Mouse (Mus musculus): ENCODE results near the gene Nrm.

Gene Nrm

DNA sequence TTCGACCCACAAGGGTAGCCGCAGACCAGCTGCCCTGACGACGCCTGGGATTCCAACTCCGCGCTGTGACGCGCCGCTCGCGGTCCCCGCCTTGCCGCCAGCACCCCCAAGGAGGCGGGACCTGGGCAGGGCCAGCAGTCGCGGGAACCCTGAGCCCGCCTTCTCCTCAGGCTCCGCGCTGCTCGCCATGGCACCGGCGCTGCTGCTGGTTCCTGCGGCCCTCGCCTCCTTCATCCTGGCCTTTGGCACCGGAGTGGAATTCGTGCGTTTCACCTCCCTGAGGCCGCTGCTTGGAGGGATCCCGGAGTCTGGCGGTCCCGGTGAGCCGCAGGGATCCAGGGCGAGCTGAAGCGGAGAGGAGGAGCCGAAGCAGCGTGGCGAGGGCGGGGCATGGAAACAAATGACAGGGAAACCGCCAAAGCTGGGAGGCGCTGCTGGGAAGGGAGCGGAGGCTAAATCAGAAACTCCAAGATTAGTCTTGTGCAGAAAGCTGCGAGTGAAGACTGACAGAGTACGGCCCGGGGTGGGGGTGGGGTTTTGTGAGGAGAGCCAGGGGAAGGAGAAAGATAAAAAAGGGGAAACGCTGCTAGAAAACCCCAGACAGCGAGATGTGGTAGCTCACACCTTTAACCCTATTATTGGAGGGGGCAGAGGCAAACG, at the start of gene Nrm:
Nrm (plus strand) TSS at position 121 of the 660 bp plus-strand sequence.
- in situ Hi-C loops (cut with MboI, MseI): no loop called here

GRCm38 (mm10) chr17:35812307-35812706, 48.8 kb upstream of the Nrm start:
- in situ Hi-C loops (cut with MboI, MseI): no loop called here

DNA sequence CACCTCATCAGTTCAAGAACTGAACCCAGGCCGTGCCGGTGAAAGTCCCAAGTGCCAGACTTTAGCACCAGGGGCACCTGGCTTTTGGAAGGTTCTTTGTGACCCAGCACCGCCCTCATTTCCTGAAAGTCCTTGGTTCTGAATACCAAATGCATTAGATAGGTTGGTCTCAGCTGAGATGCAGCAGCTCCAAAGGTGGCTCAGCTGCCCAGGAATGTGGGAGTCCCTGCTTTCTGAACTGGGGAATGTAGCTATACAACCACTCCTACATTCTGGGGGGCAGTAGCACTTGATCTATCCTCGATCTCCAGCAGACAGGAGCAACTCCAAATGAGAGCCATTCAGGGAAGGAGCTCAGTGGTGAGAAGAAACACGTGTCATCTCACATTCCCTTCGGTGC, 48.4 kb upstream of the Nrm start:
- in situ Hi-C loops (cut with MboI, MseI): no loop called here

GRCm38 (mm10) chr17:35813245-35813647, 47.9 kb upstream of the Nrm start:
- in situ Hi-C loops (cut with MboI, MseI): no loop called here

GRCm38 (mm10) chr17:35813653-35814052, 47.5 kb upstream of the Nrm start:
- in situ Hi-C loops (cut with MboI, MseI): no loop called here

GRCm38 (mm10) chr17:35814678-35815077, 46.4 kb upstream of the Nrm start:
- in situ Hi-C loops (cut with MboI, MseI): no loop called here

DNA sequence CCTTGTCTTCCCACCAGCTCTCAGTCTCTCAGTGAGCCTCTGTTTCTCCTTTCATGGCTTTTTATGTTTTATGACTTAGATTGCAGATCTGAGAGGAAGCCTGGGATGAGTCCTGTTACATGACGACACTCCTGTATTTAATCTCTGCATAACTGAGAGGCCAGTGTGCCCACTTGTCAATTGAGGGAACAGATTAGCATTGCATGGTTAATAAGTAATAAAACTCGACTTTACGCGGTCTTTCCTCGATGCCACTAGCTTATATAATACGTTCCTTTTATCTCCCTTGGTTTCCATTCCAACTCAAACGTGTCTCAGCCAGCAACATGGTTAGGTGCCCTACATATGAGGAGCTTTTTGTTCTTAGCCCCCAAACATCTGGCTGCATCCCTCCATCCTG, 45.3 kb upstream of the Nrm start:
- in situ Hi-C loops (cut with MboI, MseI): no loop called here

DNA sequence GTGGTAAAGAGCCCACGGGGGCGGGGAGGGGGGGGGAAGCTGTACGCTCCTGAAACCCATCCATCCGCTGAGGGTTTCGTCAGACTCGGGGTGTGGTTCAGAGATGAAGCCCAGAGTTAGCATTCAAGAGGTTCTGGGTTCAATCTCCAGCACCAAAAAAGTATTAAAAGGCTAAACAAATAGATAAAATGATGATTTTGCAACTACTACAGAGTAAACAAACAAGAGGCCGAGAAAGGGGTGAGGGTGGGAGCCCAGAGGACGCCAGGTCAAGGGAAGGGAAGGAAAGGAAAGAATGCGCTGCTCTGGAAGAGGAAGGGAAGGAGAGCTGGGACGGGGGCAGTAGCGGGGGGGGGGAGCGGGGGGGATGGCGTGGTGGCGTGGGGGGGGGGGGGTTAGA, 44.4 kb upstream of the Nrm start:
- in situ Hi-C loops (cut with MboI, MseI): no loop called here

DNA sequence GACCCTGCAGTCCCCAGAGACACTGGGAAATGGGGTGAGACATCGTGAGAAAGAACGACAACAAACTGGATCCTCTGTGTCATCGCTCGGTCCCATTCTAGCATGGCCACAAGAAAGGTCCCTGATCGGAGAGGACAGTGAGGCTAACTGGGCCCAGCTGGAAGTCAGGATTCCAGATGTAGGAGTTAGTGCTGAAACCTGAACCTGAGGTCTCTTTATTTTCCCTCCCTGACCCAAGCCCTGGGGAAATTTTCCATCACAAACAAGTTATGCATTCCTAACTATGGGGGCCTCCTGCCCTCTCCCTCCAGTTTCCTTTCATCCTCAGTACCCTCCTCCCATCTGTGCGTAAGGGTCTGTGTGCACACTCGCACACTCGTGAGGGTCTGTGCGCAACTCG, 43.9 kb upstream of the Nrm start:
- in situ Hi-C loops (cut with MboI, MseI): no loop called here

DNA sequence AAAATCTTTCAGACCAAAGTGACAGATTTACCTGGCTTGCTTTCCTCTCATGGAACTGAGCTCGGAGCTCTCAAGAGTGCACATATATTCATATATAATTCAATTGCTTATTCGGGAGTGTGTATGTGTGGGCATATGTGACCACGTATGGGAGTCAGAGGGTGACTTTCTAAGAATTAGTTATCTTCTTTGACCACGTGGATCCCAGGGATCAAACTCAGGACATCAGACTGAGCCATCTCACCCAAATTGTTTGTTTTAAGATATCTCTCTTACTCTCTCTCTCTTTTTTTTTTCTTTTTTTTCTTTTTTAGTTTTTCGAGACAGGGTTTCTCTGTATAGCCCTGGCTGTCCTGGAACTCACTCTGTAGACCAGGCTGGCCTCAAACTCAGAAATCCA, 41.0 kb upstream of the Nrm start:
- in situ Hi-C loops (cut with MboI, MseI): loop anchor here (5.0 kb wide), 1 partner anchor 83 kb away; no protein-coding TSS in a partner anchor

- in situ Hi-C loops (cut with MboI, MseI): loop anchor here (5.0 kb wide), 1 partner anchor 84 kb away; no protein-coding TSS in a partner anchor
These were observed 39.4 kb upstream of the Nrm start, which contains the start of gene Ier3 for GRCm38 (mm10) chr17:35821439-35822430. TSS of gene Ier3 (plus strand) at chr17:35821684.

DNA sequence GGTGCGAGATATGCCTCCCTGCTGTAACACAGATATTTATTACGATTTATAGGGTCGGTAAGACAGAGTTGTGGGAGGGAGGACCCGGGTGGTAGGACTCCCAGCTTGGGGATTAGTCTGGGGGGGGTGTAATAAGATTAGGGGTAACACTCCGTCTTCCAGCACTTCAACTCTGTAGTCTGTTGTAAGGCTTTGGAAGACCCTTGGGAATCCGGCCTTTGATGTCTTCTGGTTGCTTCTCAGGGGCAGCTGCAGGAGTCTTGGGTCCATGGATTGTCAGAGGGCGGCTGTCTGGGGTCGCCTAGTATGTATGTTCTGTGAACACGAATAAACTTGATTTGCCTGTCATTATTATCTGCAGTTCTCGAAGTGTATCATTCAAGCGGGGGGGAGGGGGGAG, 38.6 kb upstream of the Nrm start:
- in situ Hi-C loops (cut with MboI, MseI): loop anchor here (5.0 kb wide), 1 partner anchor 85 kb away; no protein-coding TSS in a partner anchor

DNA sequence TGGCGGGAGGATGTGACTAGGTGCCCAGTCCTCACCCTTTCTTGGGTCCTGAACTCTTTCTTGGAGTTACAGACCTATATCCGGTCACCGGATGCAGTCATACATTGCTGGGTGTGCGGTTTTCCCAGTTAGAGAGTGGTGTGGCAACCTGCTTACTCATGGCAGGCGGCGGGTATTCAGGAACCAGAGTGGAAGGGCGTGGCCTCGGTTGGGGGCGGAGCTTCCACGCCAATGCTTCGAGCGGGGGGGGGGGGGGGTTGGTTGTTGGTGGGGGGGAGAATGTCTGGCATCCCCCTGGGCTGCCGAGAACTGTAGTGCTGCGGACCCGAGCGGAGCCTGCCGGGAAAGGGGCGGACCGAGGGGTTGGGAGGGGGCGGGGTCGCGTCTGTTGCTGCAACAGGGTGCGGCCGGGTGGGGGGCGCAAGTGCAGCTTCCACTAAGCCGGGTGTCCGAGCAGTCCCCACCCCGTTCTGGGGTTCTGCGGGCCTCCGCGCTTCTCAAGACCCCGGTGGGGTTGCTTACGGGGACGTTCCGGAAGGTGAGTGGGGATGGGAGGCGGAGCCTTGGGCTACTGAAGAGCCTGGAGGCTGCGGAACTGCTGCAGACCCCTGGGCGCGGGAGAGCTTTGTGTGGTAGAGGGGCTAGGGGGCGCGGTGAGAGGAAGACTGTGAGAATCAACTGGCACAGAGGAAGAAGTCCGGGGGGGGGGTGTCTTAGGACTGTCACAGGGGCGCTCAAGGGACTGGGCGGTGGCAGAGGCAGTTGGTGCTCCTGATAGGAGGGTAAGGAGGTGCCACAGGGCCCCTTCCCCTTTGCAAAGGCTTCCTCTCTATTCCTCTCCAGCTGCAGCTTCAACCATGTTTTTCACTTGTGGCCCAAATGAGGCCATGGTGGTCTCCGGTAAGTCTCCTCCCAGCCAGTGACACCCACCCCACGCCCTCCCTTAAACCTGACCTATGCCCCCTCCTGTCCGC, 37.9 kb upstream of the Nrm start, which contains the start of gene Flot1:
Flot1 (plus strand) TSS at position 267 of the 974 bp plus-strand sequence.
- in situ Hi-C loops (cut with MboI, MseI): loop anchor here (5.0 kb wide), 1 partner anchor 86 kb away; no protein-coding TSS in a partner anchor

GRCm38 (mm10) chr17:35824402-35824801, 36.7 kb upstream of the Nrm start:
- in situ Hi-C loops (cut with MboI, MseI): loop anchor here (5.0 kb wide), 1 partner anchor 87 kb away; no protein-coding TSS in a partner anchor

- in situ Hi-C loops (cut with MboI, MseI): no loop called here
These were observed 35.8 kb upstream of the Nrm start for GRCm38 (mm10) chr17:35825109-35825850.

DNA sequence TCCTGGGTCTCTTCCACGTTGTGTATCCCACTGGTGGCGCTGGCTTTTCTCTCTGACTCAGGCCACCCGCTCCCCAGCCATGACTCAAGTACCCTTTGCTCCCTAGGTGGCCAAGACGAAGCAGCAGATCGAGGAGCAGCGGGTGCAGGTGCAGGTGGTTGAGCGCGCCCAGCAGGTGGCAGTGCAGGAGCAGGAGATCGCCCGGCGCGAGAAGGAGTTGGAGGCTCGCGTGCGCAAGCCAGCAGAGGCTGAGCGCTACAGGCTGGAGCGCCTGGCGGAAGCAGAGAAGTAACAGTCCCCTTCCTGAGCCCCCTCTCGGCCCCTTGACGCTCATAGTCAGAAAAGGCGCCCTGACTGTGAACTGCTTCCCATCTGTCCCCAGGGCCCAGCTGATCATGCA, 31.4 kb upstream of the Nrm start:
- in situ Hi-C loops (cut with MboI, MseI): no loop called here

GRCm38 (mm10) chr17:35832400-35833238, 28.5 kb upstream of the Nrm start:
- in situ Hi-C loops (cut with MboI, MseI): no loop called here

GRCm38 (mm10) chr17:35833239-35833751, 27.8 kb upstream of the Nrm start:
- in situ Hi-C loops (cut with MboI, MseI): no loop called here

DNA sequence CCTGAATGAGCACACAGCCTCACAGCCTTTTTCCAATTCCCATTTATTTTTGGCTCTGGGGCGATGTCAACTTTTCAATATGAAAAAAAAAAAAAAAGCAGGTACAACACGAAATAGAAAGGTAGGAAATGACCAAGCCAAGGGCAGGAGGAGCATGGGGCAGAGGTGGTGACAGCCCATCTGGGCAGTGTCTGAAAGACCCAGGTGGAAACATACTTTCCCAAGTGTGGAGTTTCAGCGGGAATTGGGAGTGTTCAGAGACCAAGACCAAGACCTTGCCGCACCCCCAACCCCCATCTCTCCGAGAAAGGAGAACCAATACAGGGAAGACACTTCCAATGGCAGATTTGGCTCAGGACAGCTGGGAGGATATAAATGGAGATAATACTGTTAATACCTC, 27.2 kb upstream of the Nrm start:
- in situ Hi-C loops (cut with MboI, MseI): no loop called here

All from regulatory T cell (primary cell).